Mouse (Mus musculus) hematopoietic multipotent progenitor cell, adult 10-12 weeks (in vitro differentiated cells): ENCODE data around the gene Sec61a1. TPM values are rescaled to one million over a fixed set of nuclear protein-coding genes. Genes with fewer than 3 reads are reported as not detected.

Experiments used
- polyA plus RNA-seq: library from polyadenylated mRNA; stranded (reverse); fragments of >175 nt; gene quantifications from 2 replicates; pipeline ENCODE4 v1.2.3, GENCODE M21; 2012; ENCODE audit warnings: low replicate concordance

Sec61a1 gene
- 39.0 and 88.1 TPM in 2 replicates for polyA plus RNA-seq

DNA sequence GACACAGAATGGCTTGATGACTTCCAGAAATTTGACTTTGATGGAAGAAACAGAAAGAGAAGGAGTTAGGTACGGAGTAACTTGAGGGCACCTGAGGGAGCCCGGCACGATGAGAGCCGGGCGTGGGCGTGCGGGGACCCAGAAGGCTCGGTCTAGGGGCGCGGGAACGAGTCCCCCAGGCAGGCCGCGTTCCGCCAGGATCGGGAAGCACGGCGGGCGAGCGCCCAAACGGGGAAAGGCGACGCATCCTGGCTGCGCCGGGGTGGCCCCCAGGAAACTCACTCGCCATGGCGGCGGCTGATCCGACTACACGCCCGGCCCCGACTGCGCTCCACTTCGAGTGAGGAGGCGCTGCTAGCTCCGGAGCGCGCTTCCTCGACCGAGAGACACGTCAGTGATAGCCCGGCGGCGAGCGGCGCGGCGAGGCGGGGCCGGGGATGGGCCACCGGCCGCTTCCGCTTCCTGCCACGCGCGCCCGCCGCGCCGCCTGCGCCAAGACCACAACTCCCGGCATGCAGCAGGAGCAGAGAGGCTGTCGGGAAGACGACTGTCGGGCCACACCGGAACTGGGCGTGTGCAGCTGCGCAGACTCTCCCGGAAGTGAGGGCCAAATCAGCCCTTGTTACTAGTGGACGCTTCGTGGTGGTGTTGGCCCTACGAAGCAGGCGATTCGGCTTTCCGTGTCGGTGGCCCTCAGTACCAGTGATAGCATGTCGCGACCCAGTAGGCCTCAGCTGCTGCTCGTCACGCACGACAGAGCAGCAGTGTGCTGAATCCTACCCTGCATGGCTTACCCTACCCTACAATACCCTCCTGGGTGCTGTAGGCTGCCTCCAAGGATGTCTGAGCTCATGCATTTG lies at the start of gene Sec61a1:
TSS of gene Sec61a1 (minus strand) at position 502 of the 860 bp plus-strand sequence.

DNA sequence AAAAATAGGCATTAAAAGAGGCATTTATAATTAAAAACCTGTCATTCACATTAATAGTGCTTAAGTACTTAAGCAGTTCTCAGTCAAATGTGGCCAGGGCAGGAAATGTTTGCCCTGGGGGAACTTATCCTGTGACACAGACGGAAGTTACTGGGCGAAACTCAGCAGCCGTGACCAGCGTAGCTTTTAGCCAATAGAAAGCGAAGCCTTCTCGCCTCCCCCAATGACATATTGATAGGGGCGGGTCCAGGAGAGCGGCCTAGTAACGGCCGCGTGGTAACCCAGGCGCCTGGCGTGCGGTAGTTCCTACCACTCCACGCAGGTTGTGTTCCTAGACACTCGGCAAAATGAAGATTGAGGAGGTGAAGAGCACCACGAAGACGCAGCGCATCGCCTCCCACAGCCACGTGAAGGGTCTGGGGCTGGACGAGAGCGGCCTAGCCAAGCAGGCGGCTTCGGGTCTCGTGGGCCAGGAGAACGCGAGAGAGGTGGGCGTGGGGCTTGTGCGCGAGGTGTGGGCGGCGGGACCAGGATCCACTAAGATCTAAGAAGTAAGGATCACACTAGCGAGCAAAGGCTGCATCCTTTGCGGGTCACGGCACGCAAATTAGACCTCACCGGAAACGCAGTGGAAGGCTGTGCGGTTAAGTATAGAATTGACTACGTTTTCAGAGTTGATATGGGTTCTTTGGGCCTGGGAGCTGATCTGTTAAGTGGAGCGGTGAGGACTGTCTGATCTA lies 53.4 kb downstream of the Sec61a1 start, which contains the start of gene Ruvbl1:
TSS of gene Ruvbl1 (plus strand) at position 229 of the 740 bp plus-strand sequence.

Other genes with a start within 250 kb of the Sec61a1 start
- 16.4 and 19.6 TPM in 2 replicates for gene Eefsec, start 72.4 kb downstream of the Sec61a1 start, polyA plus RNA-seq
- 4.4 and 15.1 TPM in 2 replicates for gene Ruvbl1, start 53.5 kb downstream of the Sec61a1 start, polyA plus RNA-seq
- 0.11 and 0.28 TPM in 2 replicates for gene Kbtbd12, start 119.0 kb upstream of the Sec61a1 start, polyA plus RNA-seq
- 6.2 and 19.7 TPM in 2 replicates for gene Mgll, start 205.5 kb upstream of the Sec61a1 start, polyA plus RNA-seq